Mouse (Mus musculus) cerebellum, postnatal 10 days (tissue): ENCODE results near the gene Adam17.
A peak's percentile ranks its signal among the peaks of the same experiment; 100 is the strongest.

Experiments
- DNase-seq, 2 experiments: peaks; one replicate each; pipeline ENCODE4 v3.0.0; 2021; ENCODE audit warnings: mixed read lengths in 2 of 2

Gene Adam17

GRCm38 (mm10) chr12:21305741-21306140, 67.7 kb downstream of the Adam17 start:
- no peak for DNase-seq

- no peak for DNase-seq
Measured at GRCm38 (mm10) chr12:21302361-21302783, 71.1 kb downstream of the Adam17 start.

GRCm38 (mm10) chr12:21301932-21302331, 71.5 kb downstream of the Adam17 start:
- no peak for DNase-seq

GRCm38 (mm10) chr12:21301324-21301723, 72.1 kb downstream of the Adam17 start:
- DNase-seq: no peak

GRCm38 (mm10) chr12:21298856-21299255, 74.6 kb downstream of the Adam17 start:
- no peak for DNase-seq

- DNase-seq: no peak
Measured at GRCm38 (mm10) chr12:21289651-21290050, 83.8 kb downstream of the Adam17 start.

GRCm38 (mm10) chr12:21288716-21289395, 84.6 kb downstream of the Adam17 start:
- no peak for DNase-seq

GRCm38 (mm10) chr12:21286712-21287650, 86.5 kb downstream of the Adam17 start:
- DNase-seq: peak in 1 of 2 experiments; percentile 28

- peak; percentile 99 to 100 for DNase-seq
Measured at GRCm38 (mm10) chr12:21286243-21286622, 87.2 kb downstream of the Adam17 start, which contains the start of gene Itgb1bp1. Itgb1bp1 (minus strand) TSS chr12:21286284.

GRCm38 (mm10) chr12:21285508-21286242, 87.8 kb downstream of the Adam17 start:
- peak in 1 of 2 experiments; percentile 55 for DNase-seq

GRCm38 (mm10) chr12:21284761-21285441, 88.5 kb downstream of the Adam17 start, which contains the start of gene Cpsf3:
Cpsf3 (plus strand) TSS chr12:21285391.
- no peak for DNase-seq

GRCm38 (mm10) chr12:21277352-21277864, 96.0 kb downstream of the Adam17 start:
- no peak for DNase-seq

- DNase-seq: peak; percentile 62 to 78
Measured at GRCm38 (mm10) chr12:21274446-21274845, 99.0 kb downstream of the Adam17 start.
